Mouse (Mus musculus) heart, postnatal 0 days (tissue): ENCODE measurements around the gene Tmem115. TPM values are rescaled to one million over a fixed set of nuclear protein-coding genes. Genes with fewer than 3 reads are reported as not detected.

Source experiments
- ATAC-seq: fragments of 200-750 bp; cut with Nextera tagmentation; 2 replicates; pipeline ENCODE4 v1.8.0; 2017; ENCODE audit warnings: low read depth, moderate number of reproducible peaks, moderate library complexity; ENCODE audit not compliant: insufficient read depth
- DNase-seq: peaks from one replicate; pipeline ENCODE4 v3.0.0-alpha.2; 2016; ENCODE audit warnings: low spot score
- H3K27ac ChIP-seq: fragments of 300-500 bp; sonication (generic); 2 replicates; pipeline ENCODE4 v1.5.1; 2014; ENCODE audit warnings: low read depth, mild to moderate bottlenecking
- H3K27me3 ChIP-seq: fragments of 300-500 bp; sonication (generic); 2 replicates; pipeline ENCODE4 v1.6.1; 2014; ENCODE audit warnings: low read length, mixed read lengths; ENCODE audit not compliant: control insufficient read depth, insufficient read depth
- H3K36me3 ChIP-seq: fragments of 300-500 bp; sonication (generic); replicated peaks from 2 replicates; pipeline ENCODE4 v1.6.1; 2014; ENCODE audit warnings: low read length, mixed read lengths; ENCODE audit not compliant: control insufficient read depth, insufficient read depth
- H3K4me1 ChIP-seq: fragments of 300-500 bp; sonication (generic); 2 replicates; pipeline ENCODE4 v1.6.1; 2014; ENCODE audit warnings: antibody characterized with exemption; ENCODE audit not compliant: control insufficient read depth, insufficient read depth
- H3K4me2 ChIP-seq: fragments of 300-500 bp; sonication (generic); 2 replicates; pipeline ENCODE4 v1.6.1; 2014; ENCODE audit warnings: low read depth, mild to moderate bottlenecking, low read length, moderate library complexity
- H3K4me3 ChIP-seq: fragments of 300-500 bp; sonication (generic); 2 replicates; pipeline ENCODE4 v1.5.1; 2014; ENCODE audit warnings: low read depth, low read length
- H3K9ac ChIP-seq: fragments of 300-500 bp; sonication (generic); replicated peaks from 2 replicates; pipeline ENCODE4 v1.6.1; 2014; ENCODE audit warnings: low read depth, low read length, mixed read lengths
- H3K9me3 ChIP-seq: fragments of 300-500 bp; sonication (generic); replicated peaks from 2 replicates; pipeline ENCODE4 v1.6.1; 2016; ENCODE audit warnings: low read length; ENCODE audit not compliant: control insufficient read depth
- CTCF ChIP-seq: IDR thresholded peaks from 2 replicates; pipeline ENCODE4 v1.5.1; 2016; ENCODE audit warnings: antibody characterized with exemption, control low read depth, low read depth
- EP300 ChIP-seq: IDR thresholded peaks from 2 replicates; pipeline ENCODE4 v1.6.1; 2016; ENCODE audit warnings: antibody characterized with exemption, low read depth
- WGBS: fragments of 180-500 bp; shearing (Covaris S2); extraction: QIAGEN DNeasy Blood & Tissue Kit; methylation state at CpG from one replicate; pipeline ENCODE4 v1.1.7; 2014; 5-methylcytosine and 5-hydroxymethylcytosine counted together
- polyA plus RNA-seq: library from polyadenylated mRNA; unstranded; fragments of >200 nt; fragmentation: Nextera tagmentation; extraction: Ambion mirVana; gene quantifications from 2 replicates; pipeline ENCODE4 v1.2.1, GENCODE M21; 2015
- total RNA-seq: library from RNA; depleted of rRNA; stranded (reverse); fragments of >200 nt; gene quantifications from 2 replicates; pipeline ENCODE4 v1.2.3, GENCODE M21; 2014; ENCODE audit warnings: low replicate concordance

Gene Tmem115
- total and polyA plus RNA-seq, 2 experiments from 2014 or later = 26.7 to 33.4 TPM

DNA sequence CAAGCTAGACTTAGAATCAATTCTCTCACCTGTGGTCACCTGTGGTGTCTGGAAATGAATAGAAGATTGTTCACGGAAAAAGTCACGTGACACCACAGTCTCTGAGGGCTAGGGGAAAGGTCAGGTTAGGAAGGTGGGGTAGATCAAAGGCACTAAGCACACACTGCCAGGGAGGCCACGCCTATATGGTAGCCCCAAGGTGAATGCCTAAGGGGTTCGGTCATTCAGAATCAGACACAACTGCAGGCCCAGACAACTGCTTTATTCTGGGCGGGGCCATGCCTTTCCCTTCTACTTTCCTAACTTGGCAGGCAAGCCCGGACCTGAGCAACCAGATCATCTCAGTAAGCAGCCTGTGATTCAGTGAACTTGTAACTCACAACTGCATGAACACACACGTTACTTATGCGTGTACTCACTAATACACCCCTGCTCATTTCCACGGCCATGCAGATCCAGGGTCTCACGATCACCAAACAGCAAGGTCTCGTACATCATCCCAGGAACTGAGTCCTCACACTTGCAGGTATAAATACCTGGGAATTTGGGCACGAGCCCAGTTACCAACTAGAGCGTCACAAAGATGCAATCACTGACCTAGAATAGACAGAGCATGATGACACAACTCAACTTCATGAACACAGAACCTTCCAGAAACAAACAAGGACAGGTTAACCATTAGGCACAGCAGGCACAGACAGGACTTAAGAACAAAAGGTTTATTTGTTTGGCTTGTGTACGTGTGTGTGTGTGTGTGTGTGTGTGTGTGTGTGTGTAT, 42.0 kb downstream of the Tmem115 start:
- no peak overlapping the region for H3K4me3 ChIP-seq
- WGBS = 73% methylated on average over 14 of the region's 14 CpGs
- H3K4me1 ChIP-seq = peaks cover 17% of the 10 kb centered on the region
- peaks cover 27% of the 10 kb centered on the region for H3K36me3 ChIP-seq
- DNase-seq (no peak), ATAC-seq (no peak)
- no peaks in the 10 kb centered on the region for H3K27me3 ChIP-seq
- H3K27ac ChIP-seq = peak overlapping the region; percentile 71
- TF ChIP-seq CTCF (no peak), EP300 (no peak)
- no peaks in the 10 kb centered on the region for H3K9me3 ChIP-seq
- no peak overlapping the region for H3K4me2 ChIP-seq
- H3K9ac ChIP-seq = no peak overlapping the region

GRCm38 (mm10) chr9:107576357-107577107, 42.8 kb downstream of the Tmem115 start, which contains the start of gene Hyal1:
Gene Hyal1 (plus strand): TSS chr9:107576927.
- H3K9me3 ChIP-seq = no peaks in the 10 kb centered on the region
- ATAC-seq = peak; percentile 70
- peak within 1 kb of the TSS; percentile 62 for H3K4me2 ChIP-seq
- peak within 1 kb of the TSS; percentile 43; the same call in 1 of the 2 replicates for H3K9ac ChIP-seq
- H3K36me3 ChIP-seq = peaks cover 24% of the 10 kb centered on the region
- 26% methylated on average over 16 of the region's 16 CpGs for WGBS
- H3K4me1 ChIP-seq = peaks cover 16% of the 10 kb centered on the region
- DNase-seq = peak; percentile 91
- no peaks in the 10 kb centered on the region for H3K27me3 ChIP-seq
- H3K27ac ChIP-seq = peak within 1 kb of the TSS; percentile 71
- TF ChIP-seq CTCF = no peak
- no peak for TF ChIP-seq EP300
- H3K4me3 ChIP-seq = peak within 1 kb of the TSS; percentile 36

DNA sequence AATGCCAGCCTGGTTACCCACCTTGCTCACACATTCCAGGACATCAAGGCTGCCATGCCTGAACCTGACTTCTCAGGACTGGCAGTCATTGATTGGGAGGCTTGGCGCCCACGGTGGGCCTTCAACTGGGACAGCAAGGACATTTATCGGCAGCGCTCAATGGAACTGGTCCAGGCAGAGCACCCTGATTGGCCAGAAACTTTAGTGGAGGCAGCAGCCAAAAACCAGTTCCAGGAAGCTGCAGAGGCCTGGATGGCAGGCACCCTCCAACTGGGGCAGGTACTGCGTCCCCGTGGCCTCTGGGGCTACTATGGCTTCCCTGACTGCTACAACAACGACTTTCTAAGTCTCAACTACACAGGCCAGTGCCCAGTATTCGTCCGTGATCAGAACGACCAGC, 44.1 kb downstream of the Tmem115 start:
- no peaks in the 10 kb centered on the region for H3K27me3 ChIP-seq
- no peak overlapping the region for H3K27ac ChIP-seq
- peaks cover 21% of the 10 kb centered on the region for H3K4me1 ChIP-seq
- ATAC-seq (no peak), DNase-seq (no peak)
- TF ChIP-seq EP300 (no peak), CTCF (no peak)
- H3K4me2 ChIP-seq = peak overlapping the region; percentile 62; the same call in 1 of the 2 replicates
- WGBS = 91% methylated on average over 10 of the region's 10 CpGs
- H3K9me3 ChIP-seq = no peaks in the 10 kb centered on the region
- peaks cover 14% of the 10 kb centered on the region for H3K36me3 ChIP-seq
- no peak overlapping the region for H3K4me3 ChIP-seq
- H3K9ac ChIP-seq = no peak overlapping the region

DNA sequence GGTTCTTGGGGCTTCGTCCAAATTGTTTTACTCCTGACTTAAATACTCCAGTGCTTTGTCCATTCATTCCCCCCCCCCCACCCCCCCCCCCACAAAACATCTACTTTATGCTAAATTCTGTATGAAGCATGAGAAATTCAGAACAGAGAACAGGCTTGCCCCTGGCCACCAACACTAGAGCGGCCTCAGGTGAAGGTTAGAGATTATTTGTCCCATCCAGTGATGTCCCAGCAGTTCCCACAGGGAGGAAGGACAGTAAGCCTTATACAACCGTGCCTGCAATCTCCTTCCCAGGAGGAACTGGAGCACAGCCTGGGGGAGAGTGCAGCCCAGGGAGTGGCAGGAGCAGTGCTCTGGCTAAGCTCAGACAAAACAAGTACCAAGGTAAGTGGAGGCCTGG, 44.8 kb downstream of the Tmem115 start, which contains the start of gene Naa80:
Gene Naa80, plus strand, starts transcription at position 301 of the 400 bp plus-strand sequence.
- WGBS = 81% methylated on average over 3 of the region's 3 CpGs
- H3K4me1 ChIP-seq = peaks cover 21% of the 10 kb centered on the region
- H3K36me3 ChIP-seq = peaks cover 17% of the 10 kb centered on the region
- H3K4me2 ChIP-seq = peak within 1 kb of the TSS; percentile 62; the same call in 1 of the 2 replicates
- no peak within 1 kb of the TSS for H3K9ac ChIP-seq
- no peak within 1 kb of the TSS for H3K4me3 ChIP-seq
- H3K27ac ChIP-seq = peak within 1 kb of the TSS; percentile 94; the same call in 1 of the 2 replicates
- no peak for TF ChIP-seq EP300
- no peak for TF ChIP-seq CTCF
- H3K27me3 ChIP-seq = no peaks in the 10 kb centered on the region
- no peaks in the 10 kb centered on the region for H3K9me3 ChIP-seq
- DNase-seq (no peak), ATAC-seq (no peak)

DNA sequence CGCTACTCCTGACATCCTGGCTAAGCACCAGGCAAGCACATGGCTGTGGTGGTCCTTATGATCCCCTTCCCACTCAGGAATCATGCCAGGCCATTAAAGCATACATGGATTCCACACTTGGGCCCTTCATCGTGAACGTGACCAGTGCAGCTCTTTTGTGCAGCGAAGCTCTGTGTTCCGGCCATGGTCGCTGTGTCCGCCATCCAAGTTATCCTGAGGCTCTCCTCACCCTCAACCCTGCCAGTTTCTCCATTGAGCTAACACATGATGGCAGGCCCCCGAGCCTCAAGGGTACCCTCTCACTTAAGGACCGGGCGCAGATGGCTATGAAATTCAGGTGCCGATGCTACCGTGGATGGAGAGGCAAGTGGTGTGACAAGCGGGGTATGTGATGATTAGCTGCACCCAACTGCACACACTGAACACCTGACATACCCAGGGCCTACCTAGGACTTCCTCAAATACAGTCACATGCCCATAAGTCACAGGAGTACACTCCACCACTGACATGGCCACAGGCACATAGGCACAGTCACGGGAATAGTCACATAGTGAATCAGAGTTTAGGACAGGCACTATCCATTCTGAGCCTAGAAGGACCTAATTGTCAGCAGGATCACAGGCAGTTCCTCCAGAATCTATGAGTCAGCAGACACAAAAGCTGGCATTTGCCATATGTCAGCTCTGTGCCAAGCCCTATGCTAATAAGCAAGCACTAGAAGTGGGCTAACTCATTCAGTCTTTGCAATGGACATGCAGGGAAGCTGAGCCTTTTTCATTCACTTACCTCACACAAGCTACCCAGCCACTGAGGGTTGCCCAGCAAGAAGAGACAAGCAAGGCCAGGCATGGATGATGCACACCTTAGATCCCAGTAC, 45.5 kb downstream of the Tmem115 start:
- Histone ChIP-seq H3K36me3 (peaks cover 20% of the 10 kb centered on the region), H3K4me3 (no peak overlapping the region), H3K4me1 (peaks cover 21% of the 10 kb centered on the region), H3K9me3 (no peaks in the 10 kb centered on the region), H3K27ac (peak overlapping the region; percentile 94; the same call in 1 of the 2 replicates), H3K9ac (no peak overlapping the region), H3K27me3 (no peaks in the 10 kb centered on the region), H3K4me2 (no peak overlapping the region)
- TF ChIP-seq EP300 (no peak), CTCF (no peak)
- 93% methylated on average over 14 of the region's 14 CpGs for WGBS
- DNase-seq (no peak), ATAC-seq (no peak)
